Mouse (Mus musculus): ENCODE results near the gene Gas8.

DNA sequence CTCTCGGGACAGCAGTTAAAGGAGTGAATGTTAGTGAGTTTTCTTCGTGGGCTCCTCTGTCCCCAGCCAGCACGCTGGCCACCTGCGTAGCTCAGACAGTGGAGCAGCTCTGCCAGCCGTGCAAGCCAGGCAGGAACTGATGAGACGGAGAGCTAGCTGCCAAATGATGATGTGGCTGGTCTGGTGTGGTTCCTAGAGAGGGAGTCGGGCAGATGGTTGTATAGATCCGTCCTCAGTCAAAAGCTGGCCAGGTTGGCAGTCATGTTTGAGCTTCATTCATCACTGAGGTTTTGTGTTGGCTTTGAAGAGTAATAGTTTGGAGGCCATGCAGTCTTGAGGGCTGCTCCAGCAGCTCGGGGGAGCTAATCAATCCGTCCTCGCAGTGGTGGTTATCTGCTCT, 19.7 kb upstream of the Gas8 start:
- TF ChIP-seq CTCF (IDR thresholded peaks at IDR 0.05; ENCODE audit: insufficient read depth, low read depth, low read length) (no peak), POLR2A (IDR thresholded peaks at IDR 0.05; ENCODE audit: insufficient read depth, low read depth, low read length) (no peak)

Data from olfactory bulb, adult 2 months (tissue).